Mouse (Mus musculus): ENCODE measurements around the gene Ppp1r17. TPM values are rescaled to one million over a fixed set of nuclear protein-coding genes. Genes with fewer than 3 reads are reported as not detected.

Ppp1r17 gene
- not detected in 4 replicates for total RNA-seq (2023)

GRCm38 (mm10) chr6:56017291-56017994, at the start of gene Ppp1r17:
Gene Ppp1r17, plus strand, starts transcription at chr6:56017497.

Other genes starting within 250 kb of the Ppp1r17 start
- not detected in 4 replicates for gene Itprid1, start 180.6 kb upstream of the Ppp1r17 start, total RNA-seq (2023)